Mouse (Mus musculus): ENCODE results near the gene Rgma. TPM values are rescaled to one million over a fixed set of nuclear protein-coding genes. Genes with fewer than 3 reads are reported as not detected.

The Rgma gene
- total and polyA plus RNA-seq, 3 experiments: 27.4 to 83.7 (median 54.6) TPM

DNA sequence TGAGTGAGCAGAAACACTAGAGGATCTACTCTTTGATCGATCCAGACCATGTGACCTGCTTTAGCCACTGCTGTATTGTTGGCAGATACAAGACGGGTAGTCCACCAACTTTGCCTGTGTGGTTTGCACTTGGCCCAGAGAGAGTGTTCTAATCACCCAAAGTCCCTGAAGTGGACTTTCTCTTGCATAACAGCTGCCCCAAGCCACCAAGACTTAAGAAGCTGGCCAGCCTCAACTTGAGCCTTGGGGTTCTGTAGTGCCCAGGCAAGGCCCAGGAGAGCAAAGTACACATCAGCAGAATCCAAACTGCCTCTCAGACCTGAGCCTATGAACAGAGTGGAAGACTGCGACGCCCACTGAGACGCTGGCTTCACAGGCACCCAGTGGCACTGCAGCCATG lies 37.0 kb upstream of the Rgma start:
- H3K36me3 ChIP-seq (ENCODE audit: control insufficient read depth, insufficient read depth, low read length): no peaks in the 10 kb centered on the region
- H3K4me1 ChIP-seq (ENCODE audit: control insufficient read depth, insufficient read depth, low read length): peaks cover 5% of the 10 kb centered on the region
- H3K4me3 ChIP-seq: no peak overlapping the region
- H3K79me2 ChIP-seq (replicated peaks; ENCODE audit: control insufficient read depth, insufficient read depth, low read length): no peaks in the 10 kb centered on the region
- H3K9ac ChIP-seq (ENCODE audit: low read depth, low read length): no peak overlapping the region
- 92% methylated on average over 5 of the region's 5 CpGs for WGBS
- H3K27ac ChIP-seq: no peak overlapping the region
- intact Hi-C loops (cut with DNase I): no loop called here
- DNase-seq: no peak
- TF ChIP-seq CTCF (IDR thresholded peaks at IDR 0.05) (no peak), EP300 (IDR thresholded peaks at IDR 0.05; ENCODE audit: insufficient read depth, low read depth, low read length) (no peak), POLR2A (IDR thresholded peaks at IDR 0.05; ENCODE audit: insufficient read depth, low read depth, low read length) (no peak)
- H3K27me3 ChIP-seq (ENCODE audit: control insufficient read depth, insufficient read depth, low read length): no peaks in the 10 kb centered on the region

DNA sequence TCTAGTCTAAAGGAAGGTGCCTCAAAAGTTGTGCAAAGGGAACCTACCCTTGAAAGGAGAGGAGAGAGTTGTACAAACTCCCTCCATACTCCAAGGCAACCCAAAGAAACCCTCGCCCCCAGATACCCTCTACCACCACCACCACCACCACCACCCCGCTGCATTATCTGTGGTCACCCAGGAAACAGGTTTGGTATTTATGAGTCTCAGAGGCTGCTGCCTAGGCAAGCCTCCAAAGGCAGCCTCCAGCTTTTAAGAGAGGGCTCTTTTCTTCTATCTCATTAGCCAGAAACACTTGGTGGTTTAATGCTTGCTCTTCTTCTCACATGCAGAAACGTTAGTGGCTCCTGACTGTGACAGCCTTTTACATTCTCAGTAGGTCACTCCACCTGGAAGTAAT lies 31.5 kb upstream of the Rgma start:
- H3K36me3 ChIP-seq (ENCODE audit: control insufficient read depth, insufficient read depth, low read length): no peaks in the 10 kb centered on the region
- H3K79me2 ChIP-seq (replicated peaks; ENCODE audit: control insufficient read depth, insufficient read depth, low read length): no peaks in the 10 kb centered on the region
- intact Hi-C loops (cut with DNase I): no loop called here
- no peak overlapping the region for H3K9ac ChIP-seq (ENCODE audit: low read depth, low read length)
- H3K27me3 ChIP-seq (ENCODE audit: control insufficient read depth, insufficient read depth, low read length): no peaks in the 10 kb centered on the region
- TF ChIP-seq CTCF (IDR thresholded peaks at IDR 0.05): no peak
- TF ChIP-seq POLR2A (IDR thresholded peaks at IDR 0.05; ENCODE audit: insufficient read depth, low read depth, low read length): no peak
- TF ChIP-seq EP300 (IDR thresholded peaks at IDR 0.05; ENCODE audit: insufficient read depth, low read depth, low read length): no peak
- WGBS: 47% methylated on average over 3 of the region's 3 CpGs
- no peak for DNase-seq
- no peaks in the 10 kb centered on the region for H3K4me1 ChIP-seq (ENCODE audit: control insufficient read depth, insufficient read depth, low read length)
- H3K27ac ChIP-seq: no peak overlapping the region
- no peak overlapping the region for H3K4me3 ChIP-seq

- WGBS: 43% methylated on average over 10 of the region's 10 CpGs
- no peak for TF ChIP-seq CTCF (IDR thresholded peaks at IDR 0.05)
- TF ChIP-seq POLR2A (IDR thresholded peaks at IDR 0.05; ENCODE audit: insufficient read depth, low read depth, low read length): no peak
- TF ChIP-seq EP300 (IDR thresholded peaks at IDR 0.05; ENCODE audit: insufficient read depth, low read depth, low read length): no peak
- Histone ChIP-seq H3K27ac (no peak overlapping the region), H3K9ac (ENCODE audit: low read depth, low read length) (no peak overlapping the region), H3K79me2 (replicated peaks; ENCODE audit: control insufficient read depth, insufficient read depth, low read length) (no peaks in the 10 kb centered on the region), H3K27me3 (ENCODE audit: control insufficient read depth, insufficient read depth, low read length) (no peaks in the 10 kb centered on the region), H3K4me3 (no peak overlapping the region), H3K4me1 (ENCODE audit: control insufficient read depth, insufficient read depth, low read length) (peaks cover 7% of the 10 kb centered on the region), H3K36me3 (ENCODE audit: control insufficient read depth, insufficient read depth, low read length) (no peaks in the 10 kb centered on the region)
- DNase-seq: no peak
- intact Hi-C loops (cut with DNase I): no loop called here
These were observed 26.7 kb upstream of the Rgma start for GRCm38 (mm10) chr7:73348585-73349124.

DNA sequence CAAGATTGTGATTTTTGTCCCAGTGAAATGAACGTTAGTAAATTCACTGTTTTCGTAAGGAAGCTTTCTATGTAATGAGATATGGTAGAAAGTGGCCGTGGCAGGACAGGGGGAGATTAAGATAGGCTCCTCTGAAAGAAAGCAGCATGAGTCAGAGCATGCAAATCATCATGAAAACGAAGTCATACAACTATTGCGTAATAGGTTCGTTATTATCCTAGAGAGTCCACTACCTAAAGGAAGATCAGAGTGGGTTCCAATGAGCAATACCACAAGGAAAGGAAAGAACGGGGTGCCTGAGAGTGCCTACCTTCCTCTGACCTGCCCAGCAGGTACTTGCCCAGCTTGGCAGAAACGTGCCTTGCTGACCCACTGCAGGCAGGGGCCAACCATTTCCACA lies 26.2 kb upstream of the Rgma start:
- Histone ChIP-seq H3K36me3 (ENCODE audit: control insufficient read depth, insufficient read depth, low read length) (no peaks in the 10 kb centered on the region), H3K4me1 (ENCODE audit: control insufficient read depth, insufficient read depth, low read length) (peaks cover 7% of the 10 kb centered on the region), H3K9ac (ENCODE audit: low read depth, low read length) (no peak overlapping the region), H3K27ac (no peak overlapping the region), H3K79me2 (replicated peaks; ENCODE audit: control insufficient read depth, insufficient read depth, low read length) (no peaks in the 10 kb centered on the region), H3K4me3 (no peak overlapping the region), H3K27me3 (ENCODE audit: control insufficient read depth, insufficient read depth, low read length) (no peaks in the 10 kb centered on the region)
- no peak for DNase-seq
- WGBS: 48% methylated on average over 8 of the region's 8 CpGs
- intact Hi-C loops (cut with DNase I): no loop called here
- no peak for TF ChIP-seq EP300 (IDR thresholded peaks at IDR 0.05; ENCODE audit: insufficient read depth, low read depth, low read length)

GRCm38 (mm10) chr7:73355229-73355628 lies 20.1 kb upstream of the Rgma start:
- no peaks in the 10 kb centered on the region for H3K27me3 ChIP-seq (ENCODE audit: control insufficient read depth, insufficient read depth, low read length)
- 65% methylated on average over 9 of the region's 9 CpGs for WGBS

GRCm38 (mm10) chr7:73356901-73357300 lies 18.4 kb upstream of the Rgma start:
- no peak overlapping the region for H3K9ac ChIP-seq (ENCODE audit: low read depth, low read length)
- intact Hi-C loops (cut with DNase I): no loop called here
- H3K4me1 ChIP-seq (ENCODE audit: control insufficient read depth, insufficient read depth, low read length): peaks cover 2% of the 10 kb centered on the region
- WGBS: 82% methylated on average over 5 of the region's 5 CpGs
- no peak for DNase-seq
- no peak overlapping the region for H3K4me3 ChIP-seq
- no peaks in the 10 kb centered on the region for H3K36me3 ChIP-seq (ENCODE audit: control insufficient read depth, insufficient read depth, low read length)
- no peak overlapping the region for H3K27ac ChIP-seq
- H3K27me3 ChIP-seq (ENCODE audit: control insufficient read depth, insufficient read depth, low read length): no peaks in the 10 kb centered on the region
- TF ChIP-seq EP300 (IDR thresholded peaks at IDR 0.05; ENCODE audit: insufficient read depth, low read depth, low read length): no peak
- no peak for TF ChIP-seq POLR2A (IDR thresholded peaks at IDR 0.05; ENCODE audit: insufficient read depth, low read depth, low read length)
- TF ChIP-seq CTCF (IDR thresholded peaks at IDR 0.05): no peak
- H3K79me2 ChIP-seq (replicated peaks; ENCODE audit: control insufficient read depth, insufficient read depth, low read length): no peaks in the 10 kb centered on the region

More at GRCm38 (mm10) chr7:73355229-73355628, 20.1 kb upstream of the Rgma start:
- intact Hi-C loops (cut with DNase I): loop anchor here (2.0 kb wide), 1 partner anchor 28 kb away; no protein-coding TSS in a partner anchor
- Histone ChIP-seq H3K4me1 (ENCODE audit: control insufficient read depth, insufficient read depth, low read length) (peaks cover 7% of the 10 kb centered on the region), H3K4me3 (no peak overlapping the region), H3K79me2 (replicated peaks; ENCODE audit: control insufficient read depth, insufficient read depth, low read length) (no peaks in the 10 kb centered on the region), H3K27ac (no peak overlapping the region), H3K9ac (ENCODE audit: low read depth, low read length) (no peak overlapping the region), H3K36me3 (ENCODE audit: control insufficient read depth, insufficient read depth, low read length) (no peaks in the 10 kb centered on the region)
- TF ChIP-seq CTCF (IDR thresholded peaks at IDR 0.05) (no peak), POLR2A (IDR thresholded peaks at IDR 0.05; ENCODE audit: insufficient read depth, low read depth, low read length) (no peak), EP300 (IDR thresholded peaks at IDR 0.05; ENCODE audit: insufficient read depth, low read depth, low read length) (no peak)
- DNase-seq: no peak
